8 mouse cellular contexts compared by ENCODE assay signal in the genomic region with DNA sequence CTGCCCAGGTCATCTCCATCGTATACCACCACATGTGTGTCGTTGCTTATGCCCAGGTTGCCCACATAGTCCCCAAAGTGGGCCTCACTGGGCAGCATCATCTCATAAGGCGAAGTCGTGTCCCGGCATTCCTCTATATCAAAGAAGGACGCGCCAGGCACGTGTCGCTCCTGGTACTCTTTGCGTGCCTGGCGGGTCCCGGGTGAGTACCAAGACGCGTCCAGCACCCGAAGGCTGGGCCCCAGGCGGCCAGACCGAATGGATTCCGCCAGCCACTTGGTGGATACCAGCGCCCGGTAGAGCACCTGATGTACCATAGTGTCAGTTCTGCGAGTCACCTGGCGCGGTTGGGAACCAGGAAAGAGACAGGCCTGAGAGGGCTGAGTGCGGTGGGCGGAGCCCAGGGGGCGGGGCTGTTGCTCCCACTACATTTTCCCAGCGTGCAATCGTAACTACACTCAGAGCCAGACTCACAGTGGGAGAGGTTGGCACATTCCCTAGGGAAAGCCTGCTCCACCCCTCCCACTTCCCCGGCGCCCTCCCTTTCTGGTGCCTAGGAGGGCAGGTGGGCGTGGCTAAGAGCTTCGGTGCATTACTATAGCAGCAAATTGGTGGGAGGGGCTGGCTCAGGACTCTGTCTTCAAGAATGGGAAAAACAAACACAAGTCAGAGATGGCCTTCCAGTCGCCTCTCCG. TPM values are rescaled to one million over a fixed set of nuclear protein-coding genes. Genes with fewer than 3 reads are reported as not detected.
DNase-seq lines count a peak whose midpoint lies in the region; ATAC-seq and TF ChIP-seq lines count a peak whose summit lies in the region.

A gene (minus strand): TSS at position 391 of the 695 bp plus-strand sequence.

- H3K36me3 ChIP-seq in embryonic facial prominence, embryonic 14.5 days (ENCODE audit: control insufficient read depth, insufficient read depth, low read length) = no peaks in the 10 kb centered on the region
- no peaks in the 10 kb centered on the region for H3K36me3 ChIP-seq in limb, embryonic 10.5 days
- no peaks in the 10 kb centered on the region for H3K36me3 ChIP-seq in midbrain, embryonic 12.5 days

- 2% methylated on average over 34 of the region's 34 CpGs for WGBS in bone marrow, adult 2 months
- WGBS in embryonic facial prominence, embryonic 14.5 days = 2% methylated on average over 33 of the region's 34 CpGs
- WGBS in limb, embryonic 10.5 days = 3% methylated on average over 34 of the region's 34 CpGs
- WGBS in midbrain, embryonic 12.5 days = 2% methylated on average over 34 of the region's 34 CpGs

- peak; percentile 80 for ATAC-seq in embryonic facial prominence, embryonic 14.5 days (ENCODE audit: low read depth)
- peak; percentile 70 for ATAC-seq in midbrain, embryonic 12.5 days (ENCODE audit: low FRiP score, low read depth)

- H3K27ac ChIP-seq in bone marrow, adult 2 months (ENCODE audit: control insufficient read depth, insufficient read depth, low read depth, low read length, poor library complexity) = peak within 1 kb of the TSS; percentile 92
- H3K27ac ChIP-seq in embryonic facial prominence, embryonic 14.5 days (replicated peaks; ENCODE audit: low read depth, low read length) = peak within 1 kb of the TSS; percentile 88
- H3K27ac ChIP-seq in limb, embryonic 10.5 days = peak within 1 kb of the TSS; percentile 88
- peak within 1 kb of the TSS; percentile 86 for H3K27ac ChIP-seq in midbrain, embryonic 12.5 days (replicated peaks)

- peak within 1 kb of the TSS; percentile 91 for H3K4me3 ChIP-seq in bone marrow, adult 2 months (replicated peaks; ENCODE audit: control insufficient read depth, low read depth, low read length)
- peak within 1 kb of the TSS; percentile 70 for H3K4me3 ChIP-seq in embryonic facial prominence, embryonic 14.5 days (ENCODE audit: low read depth, low read length)
- H3K4me3 ChIP-seq in limb, embryonic 10.5 days = peak within 1 kb of the TSS; percentile 69
- peak within 1 kb of the TSS; percentile 58 for H3K4me3 ChIP-seq in midbrain, embryonic 12.5 days

- TF ChIP-seq CTCF in bone marrow, adult 2 months (IDR thresholded peaks at IDR 0.05; ENCODE audit: control insufficient read depth, insufficient read depth, low read length) = no peak

- no peaks in the 10 kb centered on the region for H3K9me3 ChIP-seq in embryonic facial prominence, embryonic 14.5 days (ENCODE audit: control insufficient read depth, low read length)
- no peaks in the 10 kb centered on the region for H3K9me3 ChIP-seq in limb, embryonic 10.5 days (replicated peaks)
- no peaks in the 10 kb centered on the region for H3K9me3 ChIP-seq in midbrain, embryonic 12.5 days

- peak; percentile 80 for DNase-seq in 416B (ENCODE audit: low read depth)
- peak; percentile 95 for DNase-seq in embryonic facial prominence, embryonic 14.5 days (ENCODE audit: low spot score)
- peak; percentile 90 to 93 for DNase-seq in heart, adult 18-20 months
- DNase-seq in kidney, adult 18-20 months = peak; percentile 98
- peak; percentile 79 for DNase-seq in limb, embryonic 10.5 days (ENCODE audit: low spot score)
- DNase-seq in spleen, adult 12 weeks (ENCODE audit: low spot score) = peak; percentile 80

- peak within 1 kb of the TSS; percentile 71 for H3K9ac ChIP-seq in embryonic facial prominence, embryonic 14.5 days (ENCODE audit: low read depth, low read length)
- peak within 1 kb of the TSS; percentile 72 for H3K9ac ChIP-seq in midbrain, embryonic 12.5 days (replicated peaks)

- H3K27me3 ChIP-seq in embryonic facial prominence, embryonic 14.5 days (replicated peaks; ENCODE audit: control insufficient read depth, insufficient read depth, low read length) = peaks cover 23% of the 10 kb centered on the region
- peaks cover 33% of the 10 kb centered on the region for H3K27me3 ChIP-seq in limb, embryonic 10.5 days (ENCODE audit: low read depth, poor library complexity, severe bottlenecking)
- peaks cover 41% of the 10 kb centered on the region for H3K27me3 ChIP-seq in midbrain, embryonic 12.5 days

- 0 out of 2 replicates have a peak, but pooled peaks have one; percentile 9 for TF ChIP-seq POLR2A in bone marrow, adult 2 months (IDR thresholded peaks at IDR 0.05; ENCODE audit: borderline replicate concordance, control insufficient read depth, low read depth, low read length)

- H3K4me2 ChIP-seq in embryonic facial prominence, embryonic 14.5 days (ENCODE audit: low read depth, low read length) = peak within 1 kb of the TSS; percentile 92
- peak within 1 kb of the TSS; percentile 79 for H3K4me2 ChIP-seq in midbrain, embryonic 12.5 days (replicated peaks)

- H3K4me1 ChIP-seq in bone marrow, adult 2 months (ENCODE audit: control insufficient read depth, insufficient read depth, low read length) = peaks cover 7% of the 10 kb centered on the region
- peaks cover 26% of the 10 kb centered on the region for H3K4me1 ChIP-seq in embryonic facial prominence, embryonic 14.5 days (ENCODE audit: control insufficient read depth, insufficient read depth, low read length)
- H3K4me1 ChIP-seq in limb, embryonic 10.5 days = peaks cover 50% of the 10 kb centered on the region
- H3K4me1 ChIP-seq in midbrain, embryonic 12.5 days = peaks cover 39% of the 10 kb centered on the region

RNA-seq across cellular contexts. Expression of the gene that starts here (rescaled TPM):
- 14.5 and 23.8 TPM in 2 replicates for polyA plus RNA-seq in bone marrow, adult 2 months (2011; ENCODE audit: insufficient read depth, insufficient read length, low replicate concordance, missing spikeins)
- polyA plus RNA-seq in embryonic facial prominence, embryonic 14.5 days (2014; fragmentation: Nextera tagmentation; extraction: Ambion mirVana) = 35.0 and 39.1 TPM in 2 replicates
- 10 to 100 TPM; 21.5 to 28.3 TPM for total RNA-seq in heart, adult 18-20 months (2021)
- 8.1 and 8.5 TPM in 2 replicates for polyA plus RNA-seq in limb, embryonic 10.5 days (2016; fragmentation: Nextera tagmentation; extraction: Ambion mirVana)
- 4.9 and 5.5 TPM in 2 replicates for polyA plus RNA-seq in midbrain, embryonic 12.5 days (2016; fragmentation: Nextera tagmentation; extraction: Ambion mirVana)

Comparison
In these comparisons a context has a peak if more than half of its experiments do, and no peak if none do; other contexts are left out.
1. Peak in every context shown above with its lines: DNase-seq, ATAC-seq, H3K4me3 ChIP-seq and H3K27ac ChIP-seq.